Mouse (Mus musculus): ENCODE data around the gene Adam11. TPM values are rescaled to one million over a fixed set of nuclear protein-coding genes. Genes with fewer than 3 reads are reported as not detected.

Adam11 gene
- polyA plus RNA-seq, 1 experiment from 2014 or later, result 6.2 TPM

Other genes with a start within 250 kb of the Adam11 start
- 45.7 and 47.0 TPM in 2 replicates for gene Gpatch8, start 205.0 kb upstream of the Adam11 start, polyA plus RNA-seq (2016; fragmentation: Nextera tagmentation; extraction: Ambion mirVana)
- gene Gm11627, start 182.0 kb upstream of the Adam11 start, polyA plus RNA-seq (2016; fragmentation: Nextera tagmentation; extraction: Ambion mirVana), result 11.6 and 13.5 TPM in 2 replicates
- gene Fzd2, start 157.0 kb upstream of the Adam11 start, polyA plus RNA-seq (2016; fragmentation: Nextera tagmentation; extraction: Ambion mirVana), result 22.9 and 34.5 TPM in 2 replicates
- gene Meioc, start 97.7 kb upstream of the Adam11 start, polyA plus RNA-seq (2016; fragmentation: Nextera tagmentation; extraction: Ambion mirVana), result 0.53 and 1.2 TPM in 2 replicates
- 49.4 and 49.9 TPM in 2 replicates for gene Ccdc43, start 63.7 kb upstream of the Adam11 start, polyA plus RNA-seq (2016; fragmentation: Nextera tagmentation; extraction: Ambion mirVana)
- 57.0 and 81.1 TPM in 2 replicates for gene Gjc1, start 58.3 kb downstream of the Adam11 start, polyA plus RNA-seq (2016; fragmentation: Nextera tagmentation; extraction: Ambion mirVana)
- gene Higd1b, start 74.4 kb downstream of the Adam11 start, polyA plus RNA-seq (2016; fragmentation: Nextera tagmentation; extraction: Ambion mirVana), result not detected in 2 replicates
- gene Eftud2, start 119.5 kb downstream of the Adam11 start, polyA plus RNA-seq (2016; fragmentation: Nextera tagmentation; extraction: Ambion mirVana), result 206 and 238 TPM in 2 replicates
- 0.62 and 0.93 TPM in 2 replicates for gene Ccdc103, start 119.8 kb downstream of the Adam11 start, polyA plus RNA-seq (2016; fragmentation: Nextera tagmentation; extraction: Ambion mirVana)
- gene Fam187a, start 123.7 kb downstream of the Adam11 start, polyA plus RNA-seq (2016; fragmentation: Nextera tagmentation; extraction: Ambion mirVana), result not detected in 2 replicates
- 0.05 and 0.09 TPM in 2 replicates for gene Gfap, start 139.5 kb downstream of the Adam11 start, polyA plus RNA-seq (2016; fragmentation: Nextera tagmentation; extraction: Ambion mirVana)
- gene Kif18b, start 163.7 kb downstream of the Adam11 start, polyA plus RNA-seq (2016; fragmentation: Nextera tagmentation; extraction: Ambion mirVana), result 7.7 and 12.1 TPM in 2 replicates
- gene C1ql1, start 185.2 kb downstream of the Adam11 start, polyA plus RNA-seq (2016; fragmentation: Nextera tagmentation; extraction: Ambion mirVana), result 0.34 and 0.98 TPM in 2 replicates